8 mouse cellular contexts compared by ENCODE assay signal in genomic region chr7:30589435-30590301, GRCm38 (mm10). TPM values are rescaled to one million over a fixed set of nuclear protein-coding genes. Genes with fewer than 3 reads are reported as not detected.
A peak's percentile ranks its signal among the peaks of the same experiment; 100 is the strongest.
DNase-seq lines count a peak whose midpoint lies in the region; ATAC-seq lines count a peak whose summit lies in the region.

No protein-coding gene starts in this region.

- 30% methylated on average over 39 of the region's 40 CpGs for WGBS in hindbrain, embryonic 13.5 days

- peaks cover 22% of the 10 kb centered on the region for H3K36me3 ChIP-seq in hindbrain, embryonic 13.5 days

- H3K27ac ChIP-seq in hindbrain, embryonic 13.5 days, result peak overlapping the region; percentile 97

- no peaks in the 10 kb centered on the region; the same call in 1 of the 2 replicates for H3K27me3 ChIP-seq in hindbrain, embryonic 13.5 days

- peak; percentile 60 for DNase-seq in T-cell, adult 2 months (ENCODE audit: low spot score)
- peak; percentile 83 to 84 for DNase-seq in cerebellum, postnatal 36 days
- DNase-seq in frontal cortex, postnatal 25 days (ENCODE audit: low spot score in 2 of 2), result peak; percentile 71 to 72
- peak; percentile 85 to 91 for DNase-seq in layer of hippocampus, postnatal 14 days (ENCODE audit: low spot score in 2 of 2)
- peak; percentile 90 for DNase-seq in lung, postnatal 36 days
- peak; percentile 93 for DNase-seq in retina, postnatal 1 day
- peak; percentile 73 to 85 for DNase-seq in urinary bladder, adult 18-20 months (ENCODE audit: low spot score in 2 of 2)

- peak overlapping the region; percentile 99 for H3K9ac ChIP-seq in hindbrain, embryonic 13.5 days

- H3K4me2 ChIP-seq in hindbrain, embryonic 13.5 days, result peak overlapping the region; percentile 65

- H3K4me1 ChIP-seq in hindbrain, embryonic 13.5 days (replicated peaks), result peaks cover 34% of the 10 kb centered on the region

- no peaks in the 10 kb centered on the region for H3K9me3 ChIP-seq in hindbrain, embryonic 13.5 days

- H3K4me3 ChIP-seq in hindbrain, embryonic 13.5 days, result peak overlapping the region; percentile 97

- ATAC-seq in hindbrain, embryonic 13.5 days (ENCODE audit: low FRiP score), result peak; percentile 60

RNA-seq across cellular contexts. Expression of gene Kmt2b, which starts 1.1 kb away (rescaled TPM):
- polyA plus RNA-seq in hindbrain, embryonic 13.5 days (2015; fragmentation: Nextera tagmentation; extraction: Ambion mirVana), result 10.7 and 11.3 TPM in 2 replicates
- 10 to 100 TPM; 46.1 to 54.4 TPM for total RNA-seq in layer of hippocampus, postnatal 14 days (2021)

RNA-seq across cellular contexts. Expression of gene Zbtb32, which starts 9.0 kb away (rescaled TPM):
- 0.21 and 0.25 TPM in 2 replicates for polyA plus RNA-seq in hindbrain, embryonic 13.5 days (2015; fragmentation: Nextera tagmentation; extraction: Ambion mirVana)
- total RNA-seq in layer of hippocampus, postnatal 14 days (2021), result not detected

RNA-seq across cellular contexts. Expression of gene Upk1a, which starts 23.0 kb away (rescaled TPM):
- 0.49 and 0.63 TPM in 2 replicates for polyA plus RNA-seq in hindbrain, embryonic 13.5 days (2015; fragmentation: Nextera tagmentation; extraction: Ambion mirVana)
- under 1 TPM in 1 of 2 experiments, not detected in 1; 0.52 TPM for total RNA-seq in layer of hippocampus, postnatal 14 days (2021)

RNA-seq across cellular contexts. Expression of gene Igflr1, which starts 24.4 kb away (rescaled TPM):
- 5.3 and 6.1 TPM in 2 replicates for polyA plus RNA-seq in hindbrain, embryonic 13.5 days (2015; fragmentation: Nextera tagmentation; extraction: Ambion mirVana)
- 1 to 10 TPM; 2.1 to 3.7 TPM for total RNA-seq in layer of hippocampus, postnatal 14 days (2021)

RNA-seq across cellular contexts. Expression of gene Psenen, which starts 26.2 kb away (rescaled TPM):
- polyA plus RNA-seq in hindbrain, embryonic 13.5 days (2015; fragmentation: Nextera tagmentation; extraction: Ambion mirVana), result 134 and 139 TPM in 2 replicates
- total RNA-seq in layer of hippocampus, postnatal 14 days (2021), result 10 to 100 TPM; 77.0 to 84.1 TPM

Comparison
In these comparisons a context has a peak if more than half of its experiments do, and no peak if none do; other contexts are left out.
1. Peak in every context shown above with its lines: DNase-seq, ATAC-seq, H3K4me3 ChIP-seq and H3K27ac ChIP-seq.